Mouse (Mus musculus) spleen, adult 2 months (tissue): ENCODE data around the gene Nceh1.

Source experiments
- CTCF ChIP-seq: fragments of 200-500 bp; IDR thresholded peaks from 2 replicates; pipeline ENCODE4 v1.5.1; 2011; ENCODE audit warnings: mild to moderate bottlenecking, inconsistent platforms; ENCODE audit not compliant: insufficient read depth, insufficient read length, insufficient replicate concordance; ENCODE audit errors: extremely low read depth
- POLR2A ChIP-seq: fragments of 200-500 bp; IDR thresholded peaks from 2 replicates; pipeline ENCODE4 v1.6.1; 2011; ENCODE audit warnings: low read depth, low read length, inconsistent platforms

GRCm38 (mm10) chr3:27217331-27217730 is 34.6 kb downstream of the Nceh1 start:
- no peak for TF ChIP-seq POLR2A
- no peak for TF ChIP-seq CTCF
